Mouse (Mus musculus): ENCODE results near the gene Tmem8.
"Not testable (repeated sequence)": the region's sequence is repeated elsewhere in the genome, so short reads cannot be mapped to it uniquely, and the experiment has no call there.

Gene Tmem8

GRCm38 (mm10) chr17:26111024-26111423, 2.1 kb upstream of the Tmem8 start:
- no peak for DNase-seq (ENCODE audit: low spot score in 2 of 2)

GRCm38 (mm10) chr17:26111722-26112121, 1.4 kb upstream of the Tmem8 start:
- no peak for DNase-seq (ENCODE audit: low spot score in 2 of 2)

- no peak for DNase-seq (ENCODE audit: low spot score in 2 of 2)
Observed at GRCm38 (mm10) chr17:26112751-26113150, 348 bp upstream of the Tmem8 start.

- DNase-seq (ENCODE audit: low spot score in 2 of 2), result no peak
Observed at GRCm38 (mm10) chr17:26114061-26114460, 962 bp downstream of the Tmem8 start.

GRCm38 (mm10) chr17:26114461-26114860, 1.4 kb downstream of the Tmem8 start:
- not testable (repeated sequence) for DNase-seq (ENCODE audit: low spot score in 2 of 2)

- DNase-seq (ENCODE audit: low spot score in 2 of 2), result no peak
Observed at GRCm38 (mm10) chr17:26115205-26115898, 2.3 kb downstream of the Tmem8 start.

- DNase-seq (ENCODE audit: low spot score in 2 of 2), result no peak
Observed at GRCm38 (mm10) chr17:26115956-26116487, 2.9 kb downstream of the Tmem8 start.

- DNase-seq (ENCODE audit: low spot score in 2 of 2), result no peak
Observed at GRCm38 (mm10) chr17:26116503-26117258, 3.6 kb downstream of the Tmem8 start.

GRCm38 (mm10) chr17:26119766-26120710, 6.9 kb downstream of the Tmem8 start:
- peak in 1 of 2 experiments; percentile 49 for DNase-seq (ENCODE audit: low spot score in 2 of 2)

- DNase-seq (ENCODE audit: low spot score in 2 of 2), result no peak
Observed at GRCm38 (mm10) chr17:26122431-26123140, 9.5 kb downstream of the Tmem8 start.

- peak; percentile 79 to 82 for DNase-seq (ENCODE audit: low spot score in 2 of 2)
Observed at GRCm38 (mm10) chr17:26123267-26123684, 10.2 kb downstream of the Tmem8 start, which contains the start of gene Mrpl28. Gene Mrpl28 (plus strand): TSS chr17:26123500.

- no peak for DNase-seq (ENCODE audit: low spot score in 2 of 2)
Observed at GRCm38 (mm10) chr17:26124560-26124959, 11.5 kb downstream of the Tmem8 start.

- DNase-seq (ENCODE audit: low spot score in 2 of 2), result no peak
Observed at GRCm38 (mm10) chr17:26125226-26125625, 12.1 kb downstream of the Tmem8 start.

- no peak for DNase-seq (ENCODE audit: low spot score in 2 of 2)
Observed at GRCm38 (mm10) chr17:26131062-26131732, 18.1 kb downstream of the Tmem8 start.

- no peak for DNase-seq (ENCODE audit: low spot score in 2 of 2)
Observed at GRCm38 (mm10) chr17:26131856-26132853, 19.1 kb downstream of the Tmem8 start.

- DNase-seq (ENCODE audit: low spot score in 2 of 2), result no peak
Observed at GRCm38 (mm10) chr17:26137106-26137750, 24.1 kb downstream of the Tmem8 start.

- no peak for DNase-seq (ENCODE audit: low spot score in 2 of 2)
Observed at GRCm38 (mm10) chr17:26137751-26138130, 24.6 kb downstream of the Tmem8 start.

GRCm38 (mm10) chr17:26138239-26138836, 25.2 kb downstream of the Tmem8 start, which contains the start of gene Axin1:
Gene Axin1 (plus strand): TSS chr17:26138688.
- peak; percentile 89 to 91 for DNase-seq (ENCODE audit: low spot score in 2 of 2)

All from urinary bladder, adult 18-20 months (tissue).